Mouse (Mus musculus) liver, postnatal 0 days (tissue): ENCODE results near the gene Gm9999.
"Not testable (repeated sequence)": the region's sequence is repeated elsewhere in the genome, so short reads cannot be mapped to it uniquely, and the experiment has no call there.

Experiments
- CTCF ChIP-seq: sonication (generic); IDR thresholded peaks from 2 replicates; pipeline ENCODE4 v1.5.1; 2016; ENCODE audit warnings: antibody characterized with exemption, low read depth
- EP300 ChIP-seq: IDR thresholded peaks from 2 replicates; pipeline ENCODE4 v1.6.1; 2016; ENCODE audit warnings: antibody characterized with exemption, low read depth, mild to moderate bottlenecking

GRCm38 (mm10) chr7:46989387-46989786 lies 6.0 kb downstream of the Gm9999 start:
- TF ChIP-seq CTCF, EP300: not testable (repeated sequence)
